Mouse (Mus musculus): Measurements from ENCODE around the gene Elovl6. TPM values are rescaled to one million over a fixed set of nuclear protein-coding genes. Genes with fewer than 3 reads are reported as not detected.

Gene Elovl6
- total RNA-seq, 2 experiments from 2014 or later: 11.8 to 12.3 TPM

- DNase-seq (ENCODE audit: low spot score in 2 of 2): no peak
These were observed 63.9 kb downstream of the Elovl6 start for GRCm38 (mm10) chr3:129596098-129596497.

- no peak for DNase-seq (ENCODE audit: low spot score in 2 of 2)
These were observed 70.1 kb downstream of the Elovl6 start for GRCm38 (mm10) chr3:129602289-129602688.

DNA sequence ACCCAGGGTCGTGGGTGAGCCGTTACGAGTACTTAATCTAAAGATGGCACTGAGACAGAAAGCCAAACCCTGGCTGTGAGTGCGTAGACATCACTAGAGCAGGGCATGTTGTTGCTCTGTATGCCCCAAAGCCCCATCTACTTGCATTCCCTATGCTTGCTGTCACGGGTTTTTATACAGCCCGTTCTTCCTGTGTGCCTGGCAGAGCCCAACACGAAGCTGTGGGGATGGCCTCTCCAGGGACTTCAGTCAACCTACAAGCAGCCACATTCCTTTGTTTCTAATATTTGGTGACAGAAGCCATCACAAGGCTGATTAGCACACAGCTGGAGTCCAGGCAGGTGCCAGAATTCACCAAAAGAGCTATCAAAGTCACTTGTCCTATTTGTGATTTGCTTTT lies 73.3 kb downstream of the Elovl6 start:
- no peak for DNase-seq (ENCODE audit: low spot score in 2 of 2)

- DNase-seq (ENCODE audit: low spot score in 2 of 2): no peak
These were observed 73.8 kb downstream of the Elovl6 start for GRCm38 (mm10) chr3:129605934-129606333.

- DNase-seq (ENCODE audit: low spot score in 2 of 2): no peak
These were observed 79.5 kb downstream of the Elovl6 start for GRCm38 (mm10) chr3:129611626-129612025.

GRCm38 (mm10) chr3:129612311-129613097 lies 80.3 kb downstream of the Elovl6 start:
- DNase-seq (ENCODE audit: low spot score in 2 of 2): no peak

GRCm38 (mm10) chr3:129613756-129614155 lies 81.6 kb downstream of the Elovl6 start:
- DNase-seq (ENCODE audit: low spot score in 2 of 2): no peak

DNA sequence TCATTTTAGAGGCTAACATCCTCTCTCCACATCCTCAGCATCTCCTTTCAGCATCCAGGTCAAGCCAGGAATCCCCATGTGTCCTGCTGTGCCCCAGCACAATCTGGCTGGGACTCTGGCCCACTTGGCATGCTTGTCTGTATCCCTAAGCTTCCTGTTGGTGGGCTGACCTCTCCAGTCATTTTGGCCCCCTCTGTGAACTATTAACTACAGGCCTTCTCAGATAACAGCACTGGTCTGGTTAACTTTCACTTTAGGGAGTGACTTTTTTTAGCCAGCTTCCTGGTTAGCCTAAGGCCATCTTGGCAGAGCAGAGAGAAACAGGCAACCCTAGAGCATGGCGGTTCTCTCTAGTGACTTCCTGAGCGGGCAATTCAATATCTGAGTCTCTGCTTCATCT lies 82.1 kb downstream of the Elovl6 start:
- no peak for DNase-seq (ENCODE audit: low spot score in 2 of 2)

- DNase-seq (ENCODE audit: low spot score in 2 of 2): no peak
These were observed 85.3 kb downstream of the Elovl6 start for GRCm38 (mm10) chr3:129617450-129617849.

DNA sequence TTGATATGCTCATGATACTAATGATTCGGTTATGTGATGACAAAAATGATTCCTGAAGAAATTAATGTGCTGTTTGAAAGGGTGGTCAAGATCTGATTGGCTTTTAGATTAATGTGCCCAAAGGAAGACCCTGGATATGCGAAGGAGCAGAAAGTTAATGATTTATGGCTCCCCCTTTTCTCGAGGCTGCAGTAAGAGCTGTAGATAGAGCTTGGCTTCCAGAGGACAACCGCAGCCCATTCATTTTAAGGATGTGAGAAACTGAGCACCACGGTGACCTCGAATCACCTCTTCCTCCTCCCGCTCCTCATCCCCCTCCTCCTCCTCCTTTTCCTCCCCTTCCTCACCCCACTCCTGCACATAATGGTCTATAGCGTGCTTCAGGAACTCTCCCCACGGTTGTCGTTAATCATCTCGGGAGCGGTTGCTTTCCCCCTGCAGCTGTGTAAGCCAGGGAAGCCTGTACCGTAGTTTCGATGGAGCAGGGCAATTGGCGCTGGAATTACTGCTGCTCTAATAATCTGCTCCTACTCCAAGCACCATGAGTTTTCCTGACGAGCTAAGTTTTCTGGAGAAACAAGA lies 87.1 kb downstream of the Elovl6 start:
- DNase-seq (ENCODE audit: low spot score in 2 of 2): no peak

DNA sequence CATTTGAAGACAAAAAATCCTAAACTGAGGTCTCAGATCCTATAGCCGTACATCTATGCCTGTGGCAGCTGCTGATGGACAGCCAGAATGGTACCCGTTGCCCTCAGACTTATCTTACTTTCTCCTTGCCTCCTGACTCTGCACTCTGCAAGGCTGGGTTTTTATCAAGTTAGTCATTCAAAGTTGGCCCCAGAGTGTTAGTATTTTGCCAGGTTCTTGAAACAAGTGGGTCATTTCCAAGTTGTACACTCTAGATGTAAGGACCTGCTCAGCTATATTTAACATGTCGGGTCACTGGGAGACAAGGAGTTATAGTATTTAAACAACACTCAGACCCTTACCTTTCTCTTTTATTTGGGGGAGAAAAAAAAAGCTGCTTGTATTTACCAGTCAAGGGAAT lies 88.6 kb downstream of the Elovl6 start:
- DNase-seq (ENCODE audit: low spot score in 2 of 2): no peak

- no peak for DNase-seq (ENCODE audit: low spot score in 2 of 2)
These were observed 89.1 kb downstream of the Elovl6 start for GRCm38 (mm10) chr3:129621255-129621654.

DNA sequence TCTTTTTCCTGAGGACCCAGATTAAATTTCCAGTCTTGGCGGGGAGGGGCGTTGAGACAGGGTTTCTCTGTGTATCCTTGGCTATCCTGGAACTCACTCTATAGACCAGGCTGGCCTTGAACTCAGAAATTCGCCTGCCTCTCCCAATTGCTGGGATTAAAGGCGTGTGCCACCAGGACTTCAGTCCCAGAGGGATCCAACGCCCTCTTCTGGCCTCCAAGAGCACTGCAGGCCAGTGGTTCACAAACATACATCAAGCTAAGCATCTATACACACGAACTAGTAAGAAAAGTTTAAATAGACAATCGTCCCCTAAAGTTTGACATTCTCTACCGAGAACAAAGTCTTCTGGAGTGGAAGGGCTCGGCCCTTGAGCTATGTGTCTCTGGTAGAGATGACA lies 90.0 kb downstream of the Elovl6 start:
- DNase-seq (ENCODE audit: low spot score in 2 of 2): no peak

DNA sequence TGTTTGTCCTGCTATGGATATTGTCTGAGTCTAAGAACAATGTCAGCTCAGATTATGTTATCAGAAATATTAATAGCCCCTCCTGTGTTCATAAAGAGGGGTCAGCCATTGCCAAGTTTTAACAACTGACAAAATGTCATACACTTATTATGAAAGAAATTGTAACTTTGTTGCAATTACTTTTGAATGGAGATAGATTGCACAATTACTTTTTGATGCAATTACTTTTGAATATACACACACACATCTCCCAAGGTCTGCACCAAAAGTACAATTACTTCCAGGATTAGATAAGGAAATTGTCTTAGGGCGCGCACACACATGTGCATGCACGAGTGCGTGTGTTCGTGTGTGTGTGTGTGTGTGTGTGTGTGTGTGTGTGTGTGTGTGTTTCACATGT lies 90.5 kb downstream of the Elovl6 start:
- DNase-seq (ENCODE audit: low spot score in 2 of 2): no peak

GRCm38 (mm10) chr3:129624193-129624805 lies 92.1 kb downstream of the Elovl6 start:
- DNase-seq (ENCODE audit: low spot score in 2 of 2): no peak

DNA sequence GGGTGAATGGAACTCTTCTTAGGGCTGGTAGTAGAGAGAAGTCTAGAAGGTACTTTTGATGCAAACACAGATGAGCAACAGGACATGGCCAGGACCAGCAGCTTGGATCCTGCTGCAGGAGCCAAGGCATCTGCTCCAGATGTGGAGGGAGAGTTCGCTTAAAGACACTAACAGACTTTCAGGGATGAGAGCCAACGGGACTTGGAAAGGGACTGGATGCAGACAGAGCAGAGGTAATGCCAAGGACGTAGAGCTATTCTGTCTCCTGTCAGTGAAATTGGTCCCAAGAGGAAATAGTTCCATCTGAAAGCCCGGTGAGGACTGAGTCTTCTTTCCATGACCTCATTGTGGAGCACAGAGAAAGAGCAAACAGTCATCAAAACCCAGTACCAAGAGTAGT lies 95.1 kb downstream of the Elovl6 start:
- peak in 1 of 2 experiments; percentile 50 for DNase-seq (ENCODE audit: low spot score in 2 of 2)

GRCm38 (mm10) chr3:129631018-129631417 lies 98.9 kb downstream of the Elovl6 start:
- DNase-seq (ENCODE audit: low spot score in 2 of 2): no peak

DNA sequence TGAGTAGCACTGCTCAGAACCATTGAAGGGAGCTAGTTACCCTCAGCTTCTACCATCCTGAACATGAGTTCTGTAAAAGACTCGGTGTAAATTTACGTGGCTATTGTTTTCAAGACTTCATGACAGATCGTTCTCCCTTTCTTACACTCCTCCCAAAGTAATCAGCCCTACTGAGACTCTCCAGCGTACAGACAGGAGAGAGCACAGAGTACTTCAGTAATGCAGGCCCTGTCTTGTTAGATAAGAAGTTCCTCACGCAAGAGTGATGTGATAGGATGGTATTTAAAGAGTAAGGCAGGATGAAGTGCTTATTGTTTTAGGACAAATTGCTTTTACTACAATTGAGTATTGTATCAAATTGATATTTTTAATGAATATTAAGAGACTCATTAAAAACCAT lies 99.7 kb downstream of the Elovl6 start:
- DNase-seq (ENCODE audit: low spot score in 2 of 2): no peak

- no peak for DNase-seq (ENCODE audit: low spot score in 2 of 2)
These were observed 101.4 kb downstream of the Elovl6 start for GRCm38 (mm10) chr3:129633518-129633917.

DNA sequence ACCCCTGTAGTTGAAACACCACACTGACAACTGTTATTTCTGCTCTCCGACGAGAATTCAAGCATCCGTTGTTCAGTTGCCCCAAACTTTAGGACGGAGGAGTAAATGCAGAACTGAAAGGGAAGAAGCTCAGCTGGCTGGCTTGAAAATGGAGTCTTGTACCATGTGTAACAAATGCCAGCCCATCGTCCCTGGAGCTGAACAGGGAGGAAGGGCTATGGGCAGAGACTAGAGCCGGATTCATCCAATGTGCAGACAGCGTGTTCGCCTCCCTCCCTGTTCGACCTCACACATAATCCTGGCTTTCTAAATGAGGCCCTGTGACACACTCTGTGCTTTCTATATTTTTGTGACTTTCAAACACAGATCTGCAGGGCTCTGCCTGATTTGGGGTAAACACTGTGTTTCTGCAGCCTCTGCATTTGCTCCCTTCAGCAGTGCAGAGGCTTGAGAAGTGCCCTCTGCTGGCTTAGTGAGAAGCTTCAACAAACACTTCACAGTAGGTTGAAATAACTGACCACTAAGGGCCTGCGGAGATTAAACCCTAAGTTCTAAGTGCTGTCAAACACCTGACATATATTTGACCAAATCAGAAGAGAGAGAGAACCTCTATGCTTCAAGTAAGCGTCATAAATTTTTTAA lies 102.2 kb downstream of the Elovl6 start:
- no peak for DNase-seq (ENCODE audit: low spot score in 2 of 2)

- no peak for DNase-seq (ENCODE audit: low spot score in 2 of 2)
These were observed 105.3 kb downstream of the Elovl6 start for GRCm38 (mm10) chr3:129637446-129637845.

- DNase-seq (ENCODE audit: low spot score in 2 of 2): no peak
These were observed 107.5 kb downstream of the Elovl6 start for GRCm38 (mm10) chr3:129639701-129640100.

Measured in gastrocnemius, postnatal 4 days (tissue).